Mouse (Mus musculus) heart, postnatal 25 days (tissue): ENCODE data around the gene Tspan9. TPM values are rescaled to one million over a fixed set of nuclear protein-coding genes. Genes with fewer than 3 reads are reported as not detected.

Experiments used
- DNase-seq: peaks from one replicate; pipeline ENCODE4 v3.0.0; 2022; ENCODE audit warnings: low spot score
- intact Hi-C: fragments of 180-260 bp; cut with DNase I; formaldehyde crosslinking; loops from one replicate; pipeline ENCODE4 v1.15.1; 2025
- total RNA-seq, 2 experiments: library from RNA; stranded (reverse); gene quantifications; 2 replicates each; pipeline ENCODE4 v1.2.3; 2021

Gene Tspan9
- total RNA-seq, 2 experiments from 2014 or later: 129 to 132 TPM

DNA sequence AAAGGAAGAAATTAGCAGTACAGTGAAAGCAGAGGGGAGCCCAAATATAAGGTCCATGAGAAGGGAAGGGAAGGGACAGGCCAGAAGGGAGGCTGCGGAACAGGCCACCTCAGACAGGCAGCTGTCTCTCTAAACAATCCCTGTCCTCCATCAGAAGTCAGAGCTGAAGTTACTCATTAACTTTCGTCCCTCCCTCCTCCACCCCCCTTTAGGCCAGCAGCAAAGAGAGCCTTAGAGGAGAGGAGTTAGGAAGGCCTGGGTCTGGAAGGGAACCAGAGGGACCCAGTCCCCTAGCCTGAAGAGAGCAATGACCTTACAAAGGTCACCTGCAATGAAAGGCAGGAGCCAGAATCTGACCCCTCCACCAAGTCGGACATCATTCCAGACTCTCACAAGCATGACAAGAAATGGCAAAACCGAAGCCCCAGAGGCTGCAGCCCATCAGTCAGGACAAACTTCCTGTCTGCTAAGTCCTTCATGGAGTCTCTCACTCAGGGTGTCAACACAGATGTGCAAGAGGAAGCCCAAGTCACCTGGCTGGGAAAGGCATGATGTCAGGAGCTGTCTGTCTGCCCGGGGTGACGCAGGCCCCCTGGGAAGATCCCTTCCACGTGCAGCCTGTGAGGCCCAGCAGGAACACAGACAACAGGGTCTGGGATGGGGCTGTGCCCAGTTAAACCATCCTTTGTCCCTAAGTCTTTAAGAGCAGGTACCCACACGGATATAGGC, 9.0 kb downstream of the Tspan9 start:
- intact Hi-C loops: no loop called here
- no peak for DNase-seq

DNA sequence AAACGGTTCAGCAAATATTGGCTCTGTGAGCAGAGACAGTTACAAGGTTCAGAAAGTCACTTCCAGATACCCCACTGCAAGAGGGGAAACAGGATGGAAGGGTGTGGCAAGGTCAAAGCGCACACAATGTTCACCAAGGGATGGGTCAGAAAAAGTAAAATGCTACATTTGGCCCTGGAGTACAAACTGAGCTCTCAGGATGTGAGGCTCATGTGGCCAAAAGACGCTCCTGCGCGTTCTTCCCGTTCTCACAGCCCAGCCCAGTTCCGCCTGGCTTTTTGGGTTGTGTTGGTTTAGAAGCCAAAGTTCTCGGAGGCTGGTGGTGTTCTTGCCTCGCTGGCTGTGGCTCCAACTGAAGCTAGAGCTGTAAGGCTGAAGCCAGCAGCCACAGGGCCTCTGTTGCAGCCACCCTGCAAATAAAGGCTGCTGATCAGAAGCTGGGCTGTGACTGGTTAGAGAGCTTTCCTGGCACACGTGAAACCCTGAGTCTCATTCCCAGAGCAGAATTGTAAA, 9.7 kb downstream of the Tspan9 start:
- DNase-seq: peak; percentile 54
- intact Hi-C loops: no loop called here

DNA sequence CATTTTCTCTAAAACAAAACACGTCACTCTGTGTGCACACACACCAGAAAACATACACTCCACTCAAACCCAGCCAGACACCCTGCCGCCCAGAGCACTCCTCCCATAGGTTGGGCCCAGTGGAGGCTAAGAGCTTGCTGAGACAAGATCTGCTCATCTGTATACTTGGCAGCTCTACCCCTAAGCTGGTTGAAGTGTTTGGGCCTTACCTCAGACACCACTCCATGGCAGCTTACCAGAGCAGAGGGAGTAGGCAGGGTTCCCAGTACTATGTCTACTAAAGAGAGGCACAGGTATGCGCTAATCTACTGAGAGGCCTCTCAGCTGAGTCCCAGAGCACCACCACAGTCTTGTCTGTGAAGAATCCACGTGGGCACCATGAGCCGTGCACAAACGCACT, 10.8 kb downstream of the Tspan9 start:
- intact Hi-C loops: no loop called here
- no peak for DNase-seq

DNA sequence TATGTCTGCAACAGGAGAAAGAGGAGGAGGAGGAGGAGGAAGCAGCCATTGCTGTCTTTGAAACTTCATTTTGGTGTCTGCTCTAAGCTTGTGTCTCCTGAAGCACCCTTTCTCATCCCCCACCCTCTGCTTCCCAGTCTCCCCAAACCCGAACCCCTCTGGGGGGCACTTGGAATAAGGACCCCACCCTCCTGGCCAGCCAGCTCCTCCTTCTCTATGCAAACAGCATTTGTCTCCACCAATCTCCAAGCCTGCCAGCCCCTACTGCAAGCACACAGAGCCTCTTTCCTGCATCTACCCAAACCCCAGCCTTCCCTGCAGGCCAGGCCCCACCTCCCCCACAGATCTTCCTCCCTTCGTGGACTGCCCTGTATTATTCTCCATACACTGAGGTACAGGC, 12.0 kb downstream of the Tspan9 start:
- intact Hi-C loops: no loop called here
- no peak for DNase-seq

DNA sequence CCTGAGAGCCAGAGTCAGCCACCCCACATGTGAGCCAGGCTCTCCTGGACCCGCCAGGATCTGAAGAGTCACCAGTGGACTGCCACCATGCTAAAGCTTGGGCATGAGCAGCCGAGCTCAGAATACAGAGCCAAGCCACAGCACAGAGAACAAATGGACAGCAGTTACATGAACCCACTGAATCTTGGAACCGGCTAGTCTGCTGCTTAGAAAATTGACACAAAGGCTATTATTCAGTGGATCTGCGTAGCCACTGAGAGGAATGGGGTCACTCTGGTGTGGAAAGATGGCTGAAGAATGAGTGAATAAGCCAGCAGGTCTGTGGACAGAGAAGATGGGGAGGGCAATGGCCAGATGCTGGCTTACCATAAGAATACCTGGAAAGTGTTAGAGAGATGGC, 12.7 kb downstream of the Tspan9 start:
- intact Hi-C loops: no loop called here
- no peak for DNase-seq

DNA sequence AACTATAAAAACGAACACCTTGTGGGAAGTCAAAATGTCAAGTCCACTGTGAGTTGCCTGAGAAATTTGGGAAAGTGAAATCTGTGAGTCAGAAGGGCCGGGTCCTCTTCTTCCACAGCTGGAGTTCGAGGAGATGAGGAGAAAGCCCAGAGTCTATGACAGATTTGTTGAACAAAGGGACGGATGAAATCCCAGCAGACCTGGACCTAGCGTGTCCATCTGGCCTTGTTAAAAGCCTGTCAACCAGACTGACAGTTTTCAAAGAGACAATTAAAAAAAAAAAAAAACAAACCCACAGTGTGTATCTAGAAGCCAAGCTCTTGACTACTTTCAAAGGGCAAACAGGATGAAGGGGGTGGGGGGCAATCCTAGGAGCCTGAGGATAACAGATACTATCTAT, 14.0 kb downstream of the Tspan9 start:
- intact Hi-C loops: no loop called here

DNA sequence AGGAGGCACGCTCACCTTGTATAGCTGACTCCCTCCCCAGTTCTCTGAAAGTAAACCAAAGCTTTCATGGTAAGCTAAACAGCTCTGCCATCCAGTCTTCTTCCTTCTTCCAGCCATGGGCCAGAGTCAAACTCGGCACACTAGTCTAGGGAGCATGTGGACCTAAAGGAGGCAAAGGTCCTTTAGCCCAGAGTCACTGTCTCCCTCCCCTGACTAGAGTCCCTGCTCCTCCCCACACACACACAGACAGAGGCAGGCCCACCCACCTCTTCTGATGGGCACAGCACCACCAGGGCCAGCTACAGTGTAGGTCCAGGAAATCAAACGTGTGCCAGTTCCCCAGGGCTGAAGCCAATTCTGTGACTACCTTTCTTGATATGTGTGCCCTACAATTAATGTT, 16.1 kb downstream of the Tspan9 start:
- DNase-seq: no peak
- intact Hi-C loops: no loop called here

More for the DNA sequence above, 14.0 kb downstream of the Tspan9 start:
- no peak for DNase-seq

DNA sequence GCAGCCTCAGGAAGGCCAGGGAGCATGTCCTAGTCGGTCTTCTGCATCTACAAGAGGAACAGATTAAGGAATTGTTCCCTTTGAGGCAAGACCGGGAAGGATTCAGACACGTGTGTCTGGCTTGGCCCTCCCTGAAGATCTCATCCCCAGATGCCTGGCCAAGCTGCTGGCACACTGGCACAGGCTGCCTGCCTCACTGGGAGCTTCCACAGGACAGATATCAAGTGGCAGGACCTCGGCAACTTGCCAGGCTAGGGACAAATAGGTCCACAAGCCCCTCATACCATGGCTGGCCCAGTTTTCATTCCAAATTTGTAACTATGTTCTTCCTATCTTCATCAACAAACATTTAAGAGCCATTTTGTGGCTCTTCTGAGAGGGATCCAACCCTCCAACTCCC, 16.5 kb downstream of the Tspan9 start:
- no peak for DNase-seq
- intact Hi-C loops: no loop called here

DNA sequence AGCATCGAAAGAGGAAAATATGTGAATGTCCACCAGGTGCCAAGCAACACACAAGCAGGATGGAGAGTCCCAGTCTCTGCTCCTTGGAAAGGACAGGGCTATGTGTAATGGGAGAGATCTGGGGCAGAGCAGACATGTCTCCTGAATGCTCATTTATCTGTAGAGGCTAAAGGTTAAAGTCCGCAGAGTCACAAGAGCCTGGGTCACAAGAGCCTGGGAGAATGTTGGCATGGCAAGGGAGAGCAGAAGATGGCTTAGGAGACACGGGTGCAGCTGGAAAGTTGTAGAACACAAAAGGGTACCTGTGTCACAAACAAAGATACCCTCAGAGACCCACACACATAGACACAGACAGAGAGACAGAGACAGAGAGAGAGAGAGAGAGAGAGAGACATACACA, 17.9 kb downstream of the Tspan9 start:
- intact Hi-C loops: loop anchor here (2.0 kb wide), 2 partner anchors 17 to 23 kb away; partner anchors contain the start of gene Tspan9
- DNase-seq: no peak

DNA sequence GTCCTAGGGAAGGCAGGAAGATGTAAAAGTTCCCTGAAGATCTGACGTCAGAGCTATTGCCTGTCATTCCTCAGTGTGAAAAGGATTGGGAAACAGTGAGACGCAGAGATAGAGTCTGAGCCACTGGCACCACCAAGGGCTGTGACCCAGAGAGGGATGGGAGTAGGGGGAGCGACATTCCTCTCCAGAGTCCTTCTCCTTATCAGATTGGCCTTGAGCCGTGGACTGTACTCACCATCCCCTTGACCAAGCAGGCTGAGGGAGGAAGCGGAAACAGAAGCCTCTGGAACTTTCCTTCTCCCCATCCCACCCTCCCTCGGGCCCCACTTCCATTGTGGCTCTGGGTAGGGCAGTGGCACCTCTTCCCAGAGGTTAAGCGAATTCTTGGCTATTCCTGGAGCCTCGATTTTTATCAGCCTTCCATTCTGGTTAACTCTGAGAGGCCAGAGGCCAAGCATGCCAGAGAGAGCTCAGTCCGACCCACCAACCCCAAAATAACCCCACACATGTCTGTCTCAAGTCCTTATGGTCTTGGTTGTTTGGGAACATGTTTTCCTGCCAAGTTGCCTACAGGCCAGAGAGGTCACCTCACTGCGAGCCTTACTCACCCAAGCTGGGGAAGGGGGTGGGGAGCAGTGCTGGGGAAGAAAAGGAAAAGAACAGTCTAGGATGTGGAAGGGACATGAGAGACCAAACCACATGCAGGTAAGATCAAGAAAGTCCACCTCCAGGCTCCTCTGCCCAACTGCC, 19.0 kb downstream of the Tspan9 start:
- peak; percentile 55 for DNase-seq
- intact Hi-C loops: loop anchor here (2.0 kb wide), 2 partner anchors 18 to 22 kb away; partner anchors contain the start of gene Tspan9

DNA sequence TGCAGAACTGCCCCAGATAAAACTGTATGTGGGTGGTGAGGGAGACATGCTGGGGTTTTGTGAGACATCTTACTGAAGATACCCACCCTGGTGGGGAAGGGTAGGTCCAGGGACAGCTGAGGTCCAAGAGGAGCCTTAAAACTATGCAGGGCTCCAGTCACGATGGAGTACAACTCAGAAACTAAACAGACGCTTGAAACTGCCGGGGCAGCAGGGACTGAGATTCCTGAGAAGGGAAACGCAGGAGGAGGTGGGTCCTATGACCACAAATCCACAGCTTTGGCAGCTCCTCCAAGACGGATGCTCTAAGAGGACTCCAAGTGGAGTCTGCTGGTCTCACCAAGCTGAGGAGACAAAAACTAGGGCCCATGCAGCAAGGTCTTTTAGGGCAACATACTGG, 21.3 kb downstream of the Tspan9 start:
- intact Hi-C loops: no loop called here
- DNase-seq: no peak

DNA sequence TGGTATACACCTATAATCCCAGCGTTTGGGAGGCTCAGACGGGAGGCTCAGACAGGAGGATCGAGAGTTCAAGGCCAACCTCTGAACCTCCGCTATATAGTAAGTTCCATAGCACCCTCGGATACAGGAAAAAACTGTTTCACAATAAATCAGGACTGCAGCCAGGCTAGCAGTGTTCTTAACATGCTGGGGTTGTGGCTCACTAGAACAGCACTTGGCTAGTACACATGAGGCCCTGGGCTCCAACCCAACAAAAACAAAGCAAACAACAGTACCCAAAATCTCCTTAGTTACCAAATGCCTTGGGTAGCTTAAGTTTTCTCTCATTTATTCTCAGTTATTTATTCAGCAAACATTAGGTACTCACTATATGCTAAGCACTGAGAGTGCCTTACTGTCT, 21.7 kb downstream of the Tspan9 start:
- peak; percentile 63 for DNase-seq
- intact Hi-C loops: no loop called here

DNA sequence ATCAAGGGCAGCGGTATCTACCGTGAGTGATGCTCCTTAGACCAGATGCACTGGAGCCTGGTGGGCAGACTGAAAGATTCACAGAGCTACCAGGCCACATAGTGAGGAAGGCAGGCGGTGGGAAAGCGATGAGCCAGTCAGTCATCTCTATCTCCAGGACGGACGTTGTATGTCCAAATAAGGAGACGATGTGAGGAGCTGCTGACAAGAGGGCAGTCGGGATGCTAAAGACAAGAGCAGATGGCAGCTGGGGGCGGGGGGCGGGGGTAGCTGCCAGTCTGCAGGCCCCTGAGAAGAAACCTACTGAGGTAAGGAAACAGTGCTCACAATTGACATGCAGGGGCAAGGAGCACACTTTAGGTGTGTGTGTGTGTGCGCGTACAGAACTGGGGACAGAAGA, 22.6 kb downstream of the Tspan9 start:
- intact Hi-C loops: no loop called here
- DNase-seq: no peak

DNA sequence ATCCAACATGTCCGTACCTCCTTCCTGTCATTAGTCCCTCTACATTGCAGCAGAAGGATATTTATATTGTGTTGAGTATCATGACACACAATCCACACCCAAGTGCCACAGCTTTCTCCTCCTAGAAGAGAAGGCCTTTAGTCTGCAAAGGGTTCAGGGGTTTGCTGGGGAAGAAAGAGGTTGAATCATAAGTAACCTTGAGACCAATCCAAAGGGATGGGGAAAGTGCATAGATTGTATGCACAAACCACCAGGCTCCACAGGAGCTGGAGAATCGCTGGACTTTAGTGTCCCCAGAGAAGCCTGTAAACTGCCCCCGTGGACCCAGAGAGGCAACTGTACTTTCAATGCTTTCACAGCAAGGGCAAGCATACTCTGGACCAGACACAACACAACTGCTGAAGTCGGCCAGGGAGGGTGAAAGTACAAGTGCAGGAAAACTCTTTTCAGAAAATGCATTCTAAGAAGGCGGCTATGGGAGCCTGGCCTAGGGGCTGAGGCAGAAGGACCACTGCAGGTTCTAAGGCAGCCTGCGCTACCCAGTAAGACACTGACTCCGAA, 24.6 kb downstream of the Tspan9 start:
- intact Hi-C loops: no loop called here
- DNase-seq: no peak

DNA sequence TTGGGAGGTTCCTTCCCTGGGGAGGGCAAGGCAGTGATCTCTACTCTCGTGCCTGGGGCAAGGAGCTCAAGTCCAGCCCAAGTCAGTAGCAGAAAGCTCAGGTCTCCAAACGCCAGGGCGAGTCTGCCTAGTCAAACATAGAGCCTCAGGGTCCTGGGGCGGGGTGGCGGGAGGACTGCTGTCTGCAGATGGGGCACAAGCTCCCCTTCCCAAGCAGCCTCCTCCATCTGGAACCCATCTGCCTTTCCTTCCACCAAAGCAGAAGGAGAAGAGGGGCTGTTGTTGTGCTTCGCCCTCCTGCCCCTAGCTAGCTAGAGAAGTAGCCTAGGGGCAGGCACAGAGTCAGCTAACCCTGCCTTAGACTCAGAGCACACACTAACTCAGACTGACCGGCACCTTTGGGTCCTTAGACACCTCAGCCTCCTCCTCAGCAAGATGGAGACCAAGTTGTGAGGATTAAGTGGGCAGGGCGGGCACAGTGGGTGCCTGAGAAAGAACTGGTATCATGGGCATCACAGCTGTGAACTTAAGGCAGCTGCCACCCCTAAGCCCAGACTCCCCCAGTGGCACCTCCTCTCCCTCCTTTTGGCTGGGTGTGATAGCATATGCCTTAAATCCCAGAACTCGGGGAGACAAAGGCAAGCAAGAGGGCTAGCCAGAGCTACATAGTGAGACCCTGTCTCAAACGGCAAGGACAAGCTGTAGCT, 26.4 kb downstream of the Tspan9 start:
- DNase-seq: no peak
- intact Hi-C loops: no loop called here

DNA sequence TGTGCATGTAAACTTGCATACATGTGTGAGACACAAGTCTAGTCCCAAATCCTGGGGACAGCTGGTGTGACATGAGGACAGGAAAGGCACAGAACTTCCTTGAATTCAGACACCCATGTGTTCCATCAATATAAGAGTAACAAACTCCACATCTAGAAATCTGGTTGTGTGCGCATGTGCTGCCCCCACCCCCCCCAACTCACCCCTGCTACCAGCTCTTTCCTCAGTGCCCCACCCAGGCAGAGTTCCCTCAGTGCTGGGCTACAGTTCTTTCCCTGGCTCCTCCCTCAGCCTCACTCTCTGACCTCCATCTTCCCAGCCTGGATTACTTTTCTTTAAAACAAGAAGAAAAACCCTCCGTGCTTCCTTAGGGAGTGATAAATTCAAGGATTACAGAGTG, 27.1 kb downstream of the Tspan9 start:
- intact Hi-C loops: no loop called here
- DNase-seq: no peak

DNA sequence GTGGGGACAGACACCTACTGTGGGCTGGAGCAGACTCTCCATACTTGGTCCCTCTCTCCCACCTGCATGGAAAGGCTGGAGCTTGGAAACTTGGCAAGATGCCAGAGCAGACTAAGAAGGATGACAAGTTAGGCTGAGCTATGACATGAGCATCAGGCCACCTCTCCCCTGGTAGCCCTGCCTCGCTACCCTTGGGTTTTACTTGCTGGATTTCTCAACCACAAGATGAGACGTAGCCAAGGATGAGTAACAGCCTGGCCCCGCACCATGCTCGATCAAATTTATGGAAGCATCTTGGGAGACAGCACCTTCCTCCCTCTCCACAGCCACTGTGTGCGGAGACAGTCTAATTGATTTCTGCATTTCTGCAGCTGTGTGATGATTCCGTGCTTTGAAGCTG, 28.3 kb downstream of the Tspan9 start:
- no peak for DNase-seq
- intact Hi-C loops: no loop called here

DNA sequence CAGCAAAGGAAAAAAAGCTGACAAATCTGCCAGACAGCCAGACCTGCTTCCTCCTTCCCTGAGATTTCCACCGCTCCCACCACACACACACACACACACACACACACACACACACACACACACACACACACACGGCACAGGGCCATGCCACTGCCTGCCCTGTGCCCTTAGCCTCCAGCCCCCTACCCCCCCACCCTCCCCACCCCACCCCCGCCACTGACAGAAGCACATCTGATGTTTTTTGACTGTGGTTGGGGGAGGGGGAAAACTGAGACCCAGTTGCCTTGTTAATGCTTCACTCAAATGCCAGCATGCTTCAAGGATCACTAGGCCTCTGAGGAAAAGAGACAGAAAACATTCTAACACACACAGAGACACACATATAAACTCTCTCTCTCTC, 30.8 kb downstream of the Tspan9 start:
- intact Hi-C loops: no loop called here
- no peak for DNase-seq

DNA sequence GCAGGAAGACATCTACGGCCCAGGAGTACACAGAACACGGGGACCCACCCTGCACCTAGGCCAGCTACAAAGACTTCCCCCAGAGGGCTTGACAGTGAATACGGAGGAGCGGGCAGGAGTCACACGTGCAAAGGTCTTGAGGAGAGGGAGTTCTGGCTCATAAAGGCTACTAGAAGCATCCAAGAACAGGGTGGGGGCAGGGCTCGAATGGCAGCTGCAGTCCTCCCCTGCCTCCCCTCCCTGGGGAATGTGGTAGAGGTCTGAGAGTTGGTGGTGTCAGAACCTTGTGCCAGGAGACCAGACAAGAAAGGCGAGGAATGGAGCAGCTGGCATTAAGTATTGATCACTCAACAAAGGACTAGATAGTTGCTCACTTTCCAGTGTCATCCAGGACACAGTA, 31.6 kb downstream of the Tspan9 start:
- DNase-seq: no peak
- intact Hi-C loops: no loop called here

DNA sequence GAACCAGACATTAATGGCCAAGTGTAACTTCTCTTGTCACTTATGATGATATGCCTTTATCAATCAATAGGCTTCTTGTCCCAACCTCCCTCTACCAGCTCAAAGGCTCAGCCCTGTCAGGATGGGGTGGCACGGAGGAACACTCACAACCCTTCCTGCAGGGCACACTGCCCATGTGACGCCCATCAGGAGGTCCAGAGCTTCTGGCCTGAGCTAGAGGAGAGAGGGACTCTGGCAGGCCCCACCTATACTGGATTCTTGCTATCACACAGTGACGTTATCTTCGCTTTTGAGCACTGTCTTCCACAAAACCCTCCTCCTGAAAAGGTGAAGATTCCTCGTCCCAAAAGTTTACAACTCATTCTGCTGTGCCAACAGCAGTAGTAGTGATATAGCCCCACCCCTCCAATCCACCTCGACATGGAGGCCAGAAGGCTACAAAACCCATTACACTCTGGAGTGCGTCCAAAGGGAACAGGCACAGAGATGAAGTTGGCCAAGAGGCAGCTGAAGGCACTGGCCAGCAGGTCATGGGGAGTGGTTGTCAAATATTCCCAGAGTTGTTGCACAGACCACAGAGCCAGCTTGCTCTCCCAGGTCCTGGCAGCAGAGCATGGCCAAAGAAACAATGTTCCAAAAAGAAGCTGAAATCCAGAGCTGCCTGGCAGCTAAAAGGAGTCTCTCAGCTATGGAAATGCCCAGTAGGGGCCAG, 34.9 kb downstream of the Tspan9 start:
- intact Hi-C loops: no loop called here
- peak; percentile 45 for DNase-seq
